Mouse (Mus musculus): ENCODE results near the gene Tiam2.

The Tiam2 gene

DNA sequence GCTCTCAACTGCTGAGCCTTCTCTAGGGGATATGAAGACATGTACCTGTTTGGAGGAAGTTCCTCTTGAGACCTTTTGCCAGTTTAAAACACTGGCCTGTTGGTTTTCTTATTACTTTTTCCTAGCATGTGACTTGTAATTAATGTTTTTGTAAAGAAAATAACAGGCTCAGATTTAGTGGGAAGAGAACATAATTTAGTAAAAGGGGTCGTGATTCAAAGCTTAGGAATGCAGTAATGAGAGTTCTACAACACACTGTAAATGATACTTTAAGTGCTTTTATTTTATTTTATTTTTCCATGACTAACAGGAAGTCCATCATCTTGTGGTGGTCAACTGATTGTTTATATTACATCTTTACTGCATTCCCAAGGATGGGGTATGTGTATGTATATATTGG lies 42.0 kb downstream of the Tiam2 start:
- POLR2A ChIA-PET: no interaction called here
- CTCF ChIA-PET: no interaction called here

DNA sequence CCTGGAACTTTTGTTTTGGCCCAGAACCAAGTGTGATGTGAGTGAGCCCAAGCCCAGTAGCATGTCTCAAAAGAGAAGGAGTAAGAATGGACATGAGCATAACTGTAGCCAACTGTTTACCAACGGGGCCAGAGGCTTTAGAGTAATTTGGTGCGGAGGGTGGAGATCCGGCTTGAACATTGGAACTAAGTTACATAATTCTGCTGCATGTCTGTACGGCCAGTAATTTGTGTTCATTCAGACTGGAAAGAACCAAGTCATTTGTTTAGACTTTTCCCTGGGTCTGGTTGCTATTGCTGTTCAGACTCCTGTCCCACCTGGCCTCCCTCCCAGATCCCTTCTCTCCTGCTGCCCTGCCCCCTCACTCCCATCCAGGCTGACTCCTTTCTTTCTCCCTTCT lies 43.3 kb downstream of the Tiam2 start:
- POLR2A ChIA-PET: no interaction called here

DNA sequence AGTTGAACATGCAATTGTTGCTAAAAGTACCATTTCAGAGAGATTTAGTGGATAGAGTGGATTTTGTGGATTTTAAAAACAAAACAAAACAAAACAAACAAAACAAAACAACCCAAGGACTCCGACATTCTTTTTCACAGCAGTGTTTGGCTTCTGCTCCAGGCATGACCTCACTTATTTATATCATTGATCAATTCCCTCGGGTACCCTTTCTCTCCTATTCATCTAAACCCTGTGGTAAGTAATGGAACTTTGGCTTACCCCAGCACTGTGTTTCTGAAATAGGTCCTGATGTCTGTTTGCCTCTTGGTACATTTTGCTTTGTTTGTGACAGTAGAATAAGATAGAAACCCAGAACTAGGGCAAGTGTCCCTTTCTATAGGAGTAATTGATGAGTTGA lies 52.2 kb downstream of the Tiam2 start:
- CTCF ChIA-PET: no interaction called here
- POLR2A ChIA-PET: interaction anchor here in 2 of 4 experiments (0.6 kb wide), 2 partner anchors 25 to 110 kb away, joined by 3 to 4 read pairs; no protein-coding TSS in a partner anchor

More for the DNA sequence above, 43.3 kb downstream of the Tiam2 start:
- CTCF ChIA-PET: no interaction called here

DNA sequence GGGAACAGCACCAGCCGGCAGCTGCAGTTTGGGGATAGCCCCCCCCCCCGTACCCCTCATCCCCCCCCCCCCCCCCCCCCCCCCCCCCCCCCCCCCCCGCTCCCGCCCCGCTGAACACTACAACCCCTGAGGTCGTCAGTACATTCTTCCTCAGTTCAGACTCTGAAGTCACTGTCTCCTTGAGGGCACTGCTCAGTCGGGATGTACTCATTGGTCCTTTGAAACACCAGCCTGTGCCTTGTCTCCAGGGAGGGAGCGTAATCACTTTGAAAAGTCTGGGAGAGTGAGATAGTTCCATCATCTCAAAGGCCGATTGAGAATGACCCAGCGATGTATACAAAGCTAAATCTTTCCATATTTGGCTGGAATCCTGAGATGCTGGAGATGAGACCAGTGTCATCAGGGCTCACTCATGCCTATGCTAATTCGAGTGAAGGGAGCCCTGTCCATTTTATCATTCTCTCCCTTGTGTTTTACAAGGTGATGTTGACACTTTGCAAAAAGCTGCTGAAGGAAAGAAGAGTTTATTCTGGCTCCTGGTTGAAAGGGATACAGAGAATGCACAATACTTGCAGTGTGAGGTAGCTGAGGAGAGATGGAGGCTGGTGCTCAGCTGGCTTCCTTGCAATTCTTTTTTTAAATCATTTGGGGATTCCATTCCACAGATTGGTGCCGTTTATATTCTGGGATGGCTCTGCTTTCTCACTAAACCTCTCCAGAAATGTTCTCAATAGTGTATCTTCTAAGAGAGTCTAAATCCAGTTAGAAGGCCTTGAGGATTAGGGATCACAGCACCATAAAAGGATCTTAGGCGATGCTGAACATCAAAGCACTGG lies 53.6 kb downstream of the Tiam2 start:
- ChIA-PET POLR2A (no interaction called here), CTCF (interaction anchor here in 1 of 4 experiments (0.5 kb wide), 1 partner anchor 118 kb away, joined by 3 read pairs; no protein-coding TSS in a partner anchor)

DNA sequence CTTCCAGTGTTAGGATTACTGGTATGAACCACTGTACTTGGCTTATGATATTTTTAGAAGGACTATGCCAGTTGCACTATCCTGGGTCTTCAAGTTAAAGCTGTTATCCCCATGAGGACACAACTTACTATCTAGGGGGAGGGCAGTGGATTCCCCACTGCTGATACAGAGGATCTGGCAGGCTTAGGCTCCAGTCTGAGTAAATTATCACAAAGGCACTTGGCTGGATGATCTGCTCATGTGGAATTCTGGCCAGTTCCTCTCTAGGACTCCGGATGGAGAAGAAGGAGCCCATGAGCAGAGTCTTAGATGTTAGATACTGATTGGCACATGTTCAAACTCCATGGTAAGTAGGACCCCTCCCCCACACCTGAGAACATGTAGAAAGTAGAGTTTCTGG lies 59.0 kb downstream of the Tiam2 start:
- CTCF ChIA-PET: no interaction called here
- POLR2A ChIA-PET: no interaction called here

DNA sequence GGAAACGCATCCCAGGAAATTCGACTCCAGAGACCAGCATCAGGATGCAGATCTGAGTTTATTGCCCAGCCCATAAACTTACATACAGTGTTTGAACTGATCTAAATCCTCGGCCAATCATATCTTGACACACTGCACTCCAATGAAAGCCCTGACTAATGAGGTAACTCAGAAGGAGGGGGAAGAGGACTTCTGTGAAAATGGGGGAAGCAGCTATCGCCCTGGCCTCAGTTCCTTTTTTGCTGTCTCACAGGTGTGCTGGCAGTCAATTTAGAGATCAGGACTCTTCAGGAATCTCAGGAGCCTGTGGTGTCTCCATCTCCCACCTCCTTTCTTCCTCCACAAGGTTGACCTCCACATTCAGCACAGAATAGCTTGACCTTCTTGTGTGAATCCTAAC lies 61.4 kb downstream of the Tiam2 start:
- POLR2A ChIA-PET: no interaction called here
- CTCF ChIA-PET: interaction anchor here in 1 of 4 experiments (0.6 kb wide), 1 partner anchor 12 kb away, joined by 6 read pairs; no protein-coding TSS in a partner anchor

DNA sequence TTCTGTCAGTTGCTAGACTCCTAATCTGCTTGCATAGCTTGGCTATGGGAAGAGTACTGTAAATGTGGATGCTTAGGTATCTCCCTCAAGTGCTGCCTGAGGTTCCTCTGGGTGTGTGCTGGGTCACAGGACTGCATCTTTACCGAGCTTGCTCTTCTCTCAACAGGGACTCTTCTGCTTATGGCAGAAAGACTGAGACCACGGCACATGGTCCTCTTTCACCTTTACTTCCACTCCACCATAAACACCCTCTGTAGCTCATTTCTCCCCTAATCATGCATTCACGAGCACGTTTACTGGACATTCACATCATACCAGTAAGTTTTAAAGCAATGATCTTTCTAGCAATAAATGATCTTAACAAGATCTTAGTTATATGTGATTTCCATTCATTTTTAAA lies 63.4 kb downstream of the Tiam2 start:
- CTCF ChIA-PET: no interaction called here
- POLR2A ChIA-PET: no interaction called here

DNA sequence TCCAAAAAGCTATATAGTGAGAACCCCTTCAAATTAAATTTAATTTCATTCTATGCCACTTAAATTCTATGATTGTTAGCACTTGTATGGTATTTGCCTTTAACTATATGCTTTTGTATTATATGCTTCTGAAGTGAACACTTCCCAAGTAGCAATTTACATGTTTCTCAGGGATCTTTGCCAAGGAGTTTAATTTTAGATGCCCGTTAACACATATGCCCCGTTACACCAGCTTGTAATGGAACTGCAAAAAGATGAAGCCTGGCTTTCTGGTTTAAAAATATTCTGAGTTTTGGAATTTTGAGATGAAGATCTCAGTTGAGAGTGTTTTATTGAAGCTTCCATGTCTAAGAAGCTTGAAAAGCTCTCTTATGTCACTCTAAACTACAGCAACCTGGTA lies 67.6 kb downstream of the Tiam2 start:
- CTCF ChIA-PET: no interaction called here
- POLR2A ChIA-PET: no interaction called here

DNA sequence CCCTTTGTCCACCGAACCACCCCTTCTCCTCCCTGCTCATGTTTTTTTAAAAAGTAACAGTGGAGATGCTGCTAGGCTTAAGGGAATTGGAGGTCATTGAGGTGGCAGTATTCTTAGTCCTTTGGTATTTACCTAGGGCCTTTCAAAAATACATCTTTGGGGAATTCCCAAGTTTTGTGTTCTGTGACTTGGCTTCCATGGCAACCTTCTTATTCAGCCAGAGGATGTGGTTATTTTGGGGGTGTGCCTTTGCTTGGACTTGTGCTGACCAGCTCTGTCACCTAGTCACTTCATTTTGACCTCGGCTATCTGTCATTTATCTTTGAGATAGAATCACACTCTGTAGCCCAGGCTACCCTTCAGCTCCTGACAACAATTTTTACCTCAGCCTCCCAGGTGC lies 68.6 kb downstream of the Tiam2 start:
- ChIA-PET CTCF (interaction anchor here in 1 of 4 experiments (0.6 kb wide), 1 partner anchor 306 kb away, joined by 4 read pairs; no protein-coding TSS in a partner anchor), POLR2A (no interaction called here)

DNA sequence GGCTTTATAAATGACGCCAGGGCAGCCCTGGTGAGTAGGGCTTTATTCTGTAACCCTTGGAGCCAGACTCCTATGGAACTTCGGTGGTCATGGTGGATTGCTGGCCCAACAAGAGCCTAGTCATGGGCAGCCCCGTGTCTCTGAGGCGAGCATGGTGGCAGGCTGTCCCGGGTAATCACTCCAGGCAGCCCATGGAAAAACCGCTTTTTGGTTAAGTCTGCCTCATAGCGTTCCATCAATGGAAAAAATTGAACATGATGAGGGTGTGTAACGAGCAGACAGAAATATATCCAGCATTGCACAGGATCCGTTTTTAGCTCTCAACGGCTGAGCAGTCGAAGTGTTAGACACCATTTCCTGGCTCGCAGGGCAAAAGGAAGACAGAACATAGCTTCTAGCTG lies 70.5 kb downstream of the Tiam2 start:
- ChIA-PET CTCF (interaction anchor here in 1 of 4 experiments (0.6 kb wide), 1 partner anchor 161 kb away, joined by 3 read pairs; no protein-coding TSS in a partner anchor), POLR2A (no interaction called here)

DNA sequence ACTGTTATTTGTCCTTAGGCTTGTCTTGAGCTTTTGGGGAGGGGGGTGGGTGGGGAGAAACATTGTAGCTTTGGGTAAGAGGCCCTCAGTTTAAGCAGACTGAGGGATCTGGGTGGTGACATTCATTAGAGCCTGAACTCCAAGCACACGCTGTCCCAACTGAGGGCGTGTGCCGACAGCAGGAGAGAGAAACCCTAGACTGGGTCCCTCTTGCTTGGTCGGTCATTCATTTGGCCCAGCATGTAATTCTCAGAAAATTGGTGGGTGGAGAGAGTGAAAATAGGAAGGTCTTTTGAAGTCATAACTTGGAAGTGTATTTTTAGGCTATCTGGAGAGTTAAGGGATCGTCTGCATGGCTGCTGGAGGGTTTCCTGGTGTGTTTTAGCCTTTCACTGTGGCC lies 71.5 kb downstream of the Tiam2 start:
- ChIA-PET POLR2A (interaction anchor here in 1 of 4 experiments (0.6 kb wide), 1 partner anchor 71 kb away, joined by 3 read pairs; no protein-coding TSS in a partner anchor), CTCF (no interaction called here)

DNA sequence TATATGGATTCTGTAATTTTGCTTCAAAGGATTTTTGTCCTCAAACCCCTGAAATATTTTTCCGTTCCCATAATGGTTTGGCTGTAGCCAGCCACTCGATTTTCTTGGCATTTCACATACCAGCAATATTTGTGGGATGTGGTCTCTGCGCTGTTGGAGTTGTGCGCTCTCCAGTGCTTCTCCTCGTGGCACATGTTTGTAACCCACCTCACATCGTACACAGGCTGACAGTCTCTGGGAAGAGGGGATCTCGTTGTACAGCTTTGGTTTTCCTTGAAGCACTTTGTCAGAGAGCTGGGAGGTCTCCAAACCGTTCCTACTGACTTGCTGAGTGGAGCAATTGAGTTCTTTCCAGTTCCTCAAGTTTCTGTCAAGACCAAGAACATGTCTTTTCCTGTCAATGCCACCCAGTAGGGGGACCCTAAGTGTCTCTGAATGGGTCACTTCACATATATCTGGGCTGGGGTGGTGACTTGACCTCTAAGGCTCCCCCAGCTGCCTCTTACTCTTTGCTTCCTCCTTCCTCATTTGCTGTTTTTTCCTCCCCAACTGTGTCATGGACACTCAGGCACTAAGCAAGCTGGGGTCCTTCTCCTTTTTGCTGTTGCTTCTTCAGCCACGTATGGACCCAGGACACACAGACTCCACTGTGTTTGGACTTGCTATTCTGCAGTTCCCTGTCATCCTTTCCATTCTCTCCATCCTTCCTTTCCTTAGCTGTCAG lies 79.1 kb downstream of the Tiam2 start:
- CTCF ChIA-PET: no interaction called here
- POLR2A ChIA-PET: no interaction called here

DNA sequence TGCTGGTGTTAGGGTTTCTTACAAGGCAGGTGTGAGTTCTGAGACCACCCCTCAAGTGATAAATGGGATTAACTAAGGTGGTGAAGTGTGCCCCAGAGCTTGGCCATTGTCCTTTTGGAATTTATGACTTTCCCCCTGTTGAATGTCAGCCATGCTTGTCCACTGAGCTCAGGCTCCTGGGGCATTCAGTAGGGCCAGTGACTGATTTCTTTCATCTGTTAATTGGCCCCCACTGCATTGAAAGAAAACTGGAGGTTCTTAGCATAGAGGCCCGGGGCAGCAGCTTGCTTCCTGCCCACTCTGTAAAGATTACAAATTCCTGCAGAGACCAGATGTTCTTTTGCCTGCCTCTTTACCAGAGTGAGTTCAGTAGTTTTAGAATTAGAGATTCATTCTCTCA lies 80.7 kb downstream of the Tiam2 start:
- CTCF ChIA-PET: no interaction called here
- POLR2A ChIA-PET: no interaction called here

DNA sequence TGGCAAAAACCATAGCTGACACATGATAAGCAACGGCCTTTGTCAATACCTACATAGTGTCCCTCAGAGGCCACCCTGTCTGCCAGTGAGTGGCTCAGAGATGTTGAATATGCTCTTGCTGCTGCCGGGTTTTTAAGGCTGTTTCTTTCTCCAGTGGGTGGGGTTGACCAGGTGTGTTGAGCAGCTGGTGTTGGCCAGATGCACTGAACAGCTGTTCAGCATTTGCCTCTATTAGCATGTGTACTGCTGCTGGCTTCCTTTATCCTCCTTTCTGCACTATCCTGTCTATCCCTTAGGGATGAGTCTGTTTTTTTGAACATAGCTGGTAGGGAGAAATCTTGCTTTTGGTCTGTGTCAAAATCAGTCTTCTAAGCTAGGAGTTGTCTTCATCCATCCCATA lies 83.9 kb downstream of the Tiam2 start:
- POLR2A ChIA-PET: no interaction called here
- CTCF ChIA-PET: interaction anchor here in 1 of 4 experiments (1.2 kb wide), 1 partner anchor 88 kb away, joined by 4 read pairs; no protein-coding TSS in a partner anchor

DNA sequence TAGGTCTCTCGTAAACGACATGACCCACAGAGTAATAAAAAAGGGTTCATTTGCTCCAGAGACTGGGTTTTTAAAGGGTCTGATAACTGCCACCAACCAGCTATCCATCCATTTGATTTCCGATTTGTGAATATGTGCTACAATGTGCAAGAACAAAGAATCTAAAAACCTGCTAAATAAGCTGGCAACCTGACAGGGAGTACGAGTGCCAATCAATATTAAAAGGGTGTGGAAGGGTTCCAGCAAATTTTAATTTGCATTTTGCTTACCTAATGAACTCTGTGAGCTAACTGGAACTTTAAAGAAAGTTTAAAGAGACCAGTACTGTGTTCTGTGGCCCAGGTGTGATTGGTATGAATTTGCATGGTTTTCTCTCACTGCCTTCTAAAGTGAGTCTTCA lies 86.4 kb downstream of the Tiam2 start:
- ChIA-PET CTCF (interaction anchor here in 1 of 4 experiments (1.2 kb wide), 1 partner anchor 36 kb away, joined by 3 read pairs; no protein-coding TSS in a partner anchor), POLR2A (no interaction called here)

DNA sequence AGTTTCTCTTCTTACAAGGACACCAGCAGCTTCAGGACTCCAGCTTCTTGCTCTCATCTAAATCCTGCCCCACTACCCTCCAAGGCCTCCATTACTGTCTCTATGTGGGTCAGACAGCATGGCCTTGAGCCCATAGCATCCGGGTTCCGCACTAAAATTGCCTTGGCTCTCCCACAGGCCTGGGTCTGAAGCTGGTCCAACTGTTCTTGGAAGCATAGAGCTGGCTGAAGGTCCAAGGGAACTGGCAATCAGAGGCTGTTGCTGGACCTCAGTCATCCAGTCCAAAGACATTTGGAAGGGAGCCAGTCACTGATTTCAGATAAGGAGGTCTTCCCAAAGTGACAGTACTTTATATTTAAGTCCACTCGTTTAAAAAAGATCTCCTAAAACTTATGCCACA lies 89.2 kb downstream of the Tiam2 start:
- CTCF ChIA-PET: interaction anchor here in 2 of 4 experiments (0.6 to 0.9 kb wide), 2 partner anchors 33 to 155 kb away, joined by 3 read pairs; no protein-coding TSS in a partner anchor
- POLR2A ChIA-PET: no interaction called here

DNA sequence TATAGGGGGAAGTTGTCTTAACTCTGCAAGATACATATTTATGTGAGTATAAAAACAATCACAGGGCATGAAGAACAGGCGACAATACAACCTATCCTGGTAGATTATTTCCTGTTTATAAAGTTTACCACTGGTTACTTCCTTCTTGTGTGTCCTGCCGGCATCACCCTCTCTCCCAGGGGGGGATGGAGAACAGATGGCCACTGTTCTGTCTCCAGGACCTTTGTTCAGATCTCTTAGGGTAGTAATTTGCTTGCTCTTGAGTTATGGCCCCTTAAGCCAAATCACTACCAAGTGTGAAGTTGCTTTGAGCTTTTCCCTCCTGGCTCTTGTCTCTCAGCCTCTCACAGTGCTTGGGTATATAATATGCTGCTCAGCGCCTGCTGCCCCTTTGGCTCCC lies 90.0 kb downstream of the Tiam2 start:
- ChIA-PET CTCF (no interaction called here), POLR2A (no interaction called here)

DNA sequence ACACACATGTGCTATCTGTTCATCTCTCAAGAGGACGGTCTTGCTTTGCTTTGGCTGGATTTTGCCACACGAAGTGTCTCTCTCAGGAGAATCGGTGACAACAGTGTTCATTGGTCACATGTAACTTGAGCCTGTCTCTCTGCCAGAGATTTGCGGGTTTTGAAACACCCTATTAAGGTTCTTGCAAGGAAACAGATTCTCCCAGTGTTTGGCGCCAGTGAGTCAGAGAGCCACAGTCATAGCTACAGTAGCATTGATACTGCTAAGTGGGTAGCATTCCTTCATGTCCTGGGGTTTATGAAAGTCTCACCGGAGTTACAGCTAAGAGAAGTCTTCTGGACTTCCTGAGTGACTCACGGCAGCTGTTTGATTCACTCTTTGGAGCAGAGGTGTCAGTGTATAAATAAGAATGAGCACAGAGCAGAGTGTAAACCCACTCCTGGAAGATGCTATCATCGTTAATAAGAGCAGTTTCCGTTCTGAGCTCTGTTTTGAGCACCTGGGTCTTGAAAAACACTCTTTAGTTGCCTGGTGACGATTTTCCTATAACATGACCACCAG lies 93.1 kb downstream of the Tiam2 start:
- POLR2A ChIA-PET: interaction anchor here in 1 of 4 experiments (0.6 to 1.1 kb wide), 2 partner anchors 18 to 87 kb away, joined by 3 read pairs; no protein-coding TSS in a partner anchor
- CTCF ChIA-PET: no interaction called here

DNA sequence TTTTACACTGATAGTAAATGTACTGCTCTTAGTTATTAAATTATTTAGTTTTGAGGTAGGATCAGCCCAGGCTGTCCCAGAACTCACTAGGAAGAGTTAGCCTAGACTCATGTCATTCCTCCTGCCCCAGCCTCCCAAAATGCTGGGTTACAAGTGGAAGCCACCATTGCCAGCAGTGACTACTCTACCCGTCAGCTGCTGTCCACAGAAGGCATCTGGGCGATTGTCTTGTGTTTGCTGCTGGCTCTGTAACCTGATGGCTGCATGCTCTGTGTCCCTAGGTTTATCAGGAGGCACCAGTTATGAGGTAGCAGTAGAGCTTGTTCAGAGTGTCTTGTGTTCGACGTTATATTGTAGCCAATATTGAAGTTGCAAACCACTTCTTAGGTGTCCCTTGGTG lies 93.8 kb downstream of the Tiam2 start:
- ChIA-PET POLR2A (interaction anchor here in 1 of 4 experiments (0.6 to 1.7 kb wide), 3 partner anchors 17 to 87 kb away, joined by 3 read pairs; no protein-coding TSS in a partner anchor), CTCF (interaction anchor here in 1 of 4 experiments (0.7 kb wide), 1 partner anchor 12 kb away, joined by 3 read pairs; no protein-coding TSS in a partner anchor)

DNA sequence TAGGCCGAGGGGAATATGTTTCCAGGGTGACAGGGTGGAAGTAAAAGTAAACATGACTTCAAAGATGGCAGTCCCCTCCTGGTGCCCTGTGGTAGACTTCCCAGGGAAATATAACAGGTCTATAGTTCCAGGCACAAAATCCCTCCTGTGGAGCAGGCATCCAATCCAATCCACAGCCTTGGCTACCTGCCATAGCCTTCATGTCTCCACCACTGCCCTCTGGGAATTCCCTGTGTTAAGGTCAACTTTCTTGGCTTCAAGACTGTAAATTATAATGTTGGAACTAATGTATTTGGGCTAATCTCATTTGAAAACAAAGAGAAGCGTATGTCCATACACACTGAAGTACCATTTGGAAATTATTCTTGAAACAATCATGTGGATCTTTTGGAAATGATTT lies 97.0 kb downstream of the Tiam2 start:
- ChIA-PET POLR2A (no interaction called here), CTCF (no interaction called here)
